Mouse (Mus musculus) hindbrain, embryonic 12.5 days (tissue): ENCODE results near the gene Mettl23. TPM values are rescaled to one million over a fixed set of nuclear protein-coding genes. Genes with fewer than 3 reads are reported as not detected.
"Not testable (repeated sequence)": the region's sequence is repeated elsewhere in the genome, so short reads cannot be mapped to it uniquely, and the experiment has no call there.

Experiments used
- ATAC-seq: fragments of 200-750 bp; cut with Nextera tagmentation; 2 replicates; pipeline ENCODE4 v1.8.0; 2017; ENCODE audit warnings: moderate TSS enrichment; ENCODE audit not compliant: low FRiP score
- H3K27ac ChIP-seq: fragments of 300-500 bp; sonication (generic); 2 replicates; pipeline ENCODE4 v1.5.1; 2016; ENCODE audit warnings: mild to moderate bottlenecking
- H3K27me3 ChIP-seq: fragments of 300-500 bp; sonication (generic); 2 replicates; pipeline ENCODE4 v1.6.1; 2016; ENCODE audit warnings: mild to moderate bottlenecking
- H3K36me3 ChIP-seq: fragments of 300-500 bp; sonication (generic); 2 replicates; pipeline ENCODE4 v1.6.1; 2016; ENCODE audit warnings: mild to moderate bottlenecking
- H3K4me1 ChIP-seq: fragments of 300-500 bp; sonication (generic); 2 replicates; pipeline ENCODE4 v1.6.1; 2016
- H3K4me2 ChIP-seq: fragments of 300-500 bp; sonication (generic); replicated peaks from 2 replicates; pipeline ENCODE4 v1.6.1; 2016; ENCODE audit warnings: mild to moderate bottlenecking
- H3K4me3 ChIP-seq: fragments of 300-500 bp; sonication (generic); 2 replicates; pipeline ENCODE4 v1.5.1; 2016; ENCODE audit warnings: mild to moderate bottlenecking
- H3K9ac ChIP-seq: fragments of 300-500 bp; sonication (generic); 2 replicates; pipeline ENCODE4 v1.6.1; 2016; ENCODE audit warnings: mild to moderate bottlenecking, moderate library complexity
- H3K9me3 ChIP-seq: fragments of 300-500 bp; sonication (generic); replicated peaks from 2 replicates; pipeline ENCODE4 v1.6.1; 2016; ENCODE audit warnings: mild to moderate bottlenecking
- WGBS: fragments of 180-500 bp; shearing (Covaris S2); methylation state at CpG from one replicate; pipeline ENCODE4 v1.1.7; 2016; 5-methylcytosine and 5-hydroxymethylcytosine counted together
- polyA plus RNA-seq: library from polyadenylated mRNA; unstranded; fragments of >200 nt; fragmentation: Nextera tagmentation; extraction: Ambion mirVana; gene quantifications from 2 replicates; pipeline ENCODE4 v1.2.1, GENCODE M21; 2016

Gene Mettl23
- polyA plus RNA-seq, 1 experiment from 2014 or later, result 64.9 TPM

- no peak overlapping the region for H3K4me2 ChIP-seq
- H3K4me1 ChIP-seq, result no peaks in the 10 kb centered on the region; the same call in 1 of the 2 replicates
- peaks cover 17% of the 10 kb centered on the region for H3K36me3 ChIP-seq
- no peak overlapping the region for H3K4me3 ChIP-seq
- no peaks in the 10 kb centered on the region for H3K27me3 ChIP-seq
- ATAC-seq, result no peak
- 94% methylated on average over 8 of the region's 8 CpGs for WGBS
- H3K9me3 ChIP-seq, result no peaks in the 10 kb centered on the region
- no peak overlapping the region for H3K27ac ChIP-seq
- H3K9ac ChIP-seq, result no peak overlapping the region
Measured at GRCm38 (mm10) chr11:116878454-116878853, 35.4 kb downstream of the Mettl23 start.

GRCm38 (mm10) chr11:116880839-116881238 lies 37.8 kb downstream of the Mettl23 start:
- Histone ChIP-seq H3K9me3 (no peaks in the 10 kb centered on the region), H3K4me1 (peaks cover 5% of the 10 kb centered on the region), H3K9ac (no peak overlapping the region), H3K4me3 (no peak overlapping the region), H3K36me3 (no peaks in the 10 kb centered on the region), H3K27me3 (peaks cover 3% of the 10 kb centered on the region; the same call in 1 of the 2 replicates), H3K4me2 (no peak overlapping the region), H3K27ac (no peak overlapping the region)
- WGBS, result 64% methylated on average over 7 of the region's 7 CpGs
- ATAC-seq, result no peak

GRCm38 (mm10) chr11:116881440-116881839 lies 38.4 kb downstream of the Mettl23 start:
- Histone ChIP-seq H3K27me3 (peaks cover 9% of the 10 kb centered on the region), H3K4me1 (peaks cover 7% of the 10 kb centered on the region), H3K36me3 (no peaks in the 10 kb centered on the region), H3K9me3 (no peaks in the 10 kb centered on the region), H3K9ac (no peak overlapping the region), H3K4me2 (no peak overlapping the region), H3K27ac (no peak overlapping the region), H3K4me3 (no peak overlapping the region)
- WGBS, result 71% methylated on average over 5 of the region's 5 CpGs
- no peak for ATAC-seq

GRCm38 (mm10) chr11:116882446-116882845 lies 39.4 kb downstream of the Mettl23 start:
- Histone ChIP-seq H3K27ac (no peak overlapping the region), H3K4me3 (no peak overlapping the region), H3K9me3 (no peaks in the 10 kb centered on the region), H3K36me3 (no peaks in the 10 kb centered on the region), H3K4me2 (no peak overlapping the region), H3K9ac (no peak overlapping the region), H3K27me3 (peaks cover 19% of the 10 kb centered on the region), H3K4me1 (peaks cover 7% of the 10 kb centered on the region)
- WGBS, result 78% methylated on average over 10 of the region's 10 CpGs
- ATAC-seq, result no peak

GRCm38 (mm10) chr11:116884061-116884460 lies 41.0 kb downstream of the Mettl23 start:
- no peak overlapping the region for H3K9ac ChIP-seq
- peaks cover 22% of the 10 kb centered on the region for H3K27me3 ChIP-seq
- H3K4me1 ChIP-seq, result peaks cover 7% of the 10 kb centered on the region
- no peak for ATAC-seq
- no peaks in the 10 kb centered on the region for H3K36me3 ChIP-seq
- H3K4me2 ChIP-seq, result no peak overlapping the region
- WGBS, result 82% methylated on average over 6 of the region's 6 CpGs
- no peaks in the 10 kb centered on the region for H3K9me3 ChIP-seq
- H3K4me3 ChIP-seq, result no peak overlapping the region
- H3K27ac ChIP-seq, result no peak overlapping the region

GRCm38 (mm10) chr11:116885275-116886151 lies 42.4 kb downstream of the Mettl23 start:
- peak overlapping the region; percentile 39 for H3K4me2 ChIP-seq
- H3K36me3 ChIP-seq, result no peaks in the 10 kb centered on the region
- 5% methylated on average over 27 of the region's 28 CpGs for WGBS
- no peak overlapping the region for H3K27ac ChIP-seq
- H3K9me3 ChIP-seq, result no peaks in the 10 kb centered on the region
- H3K4me3 ChIP-seq, result 0 out of 2 replicates have a peak overlapping the region, but pooled peaks have one; percentile 0
- ATAC-seq, result peak; percentile 50; the same call in 1 of the 2 replicates
- H3K4me1 ChIP-seq, result peaks cover 7% of the 10 kb centered on the region
- H3K9ac ChIP-seq, result no peak overlapping the region
- H3K27me3 ChIP-seq, result peaks cover 22% of the 10 kb centered on the region

- H3K9ac ChIP-seq, result no peak overlapping the region
- WGBS, result 66% methylated on average over 5 of the region's 5 CpGs
- no peaks in the 10 kb centered on the region for H3K9me3 ChIP-seq
- H3K4me2 ChIP-seq, result no peak overlapping the region
- no peak for ATAC-seq
- H3K4me3 ChIP-seq, result no peak overlapping the region
- H3K27ac ChIP-seq, result no peak overlapping the region
- H3K4me1 ChIP-seq, result peaks cover 7% of the 10 kb centered on the region
- H3K27me3 ChIP-seq, result peaks cover 22% of the 10 kb centered on the region
- H3K36me3 ChIP-seq, result no peaks in the 10 kb centered on the region
Measured at GRCm38 (mm10) chr11:116887136-116887535, 44.1 kb downstream of the Mettl23 start.

GRCm38 (mm10) chr11:116893532-116894442 lies 50.7 kb downstream of the Mettl23 start:
- peaks cover 5% of the 10 kb centered on the region for H3K27me3 ChIP-seq
- H3K4me1 ChIP-seq, result no peaks in the 10 kb centered on the region
- H3K4me3 ChIP-seq, result no peak overlapping the region
- 76% methylated on average over 19 of the region's 19 CpGs for WGBS
- no peaks in the 10 kb centered on the region for H3K36me3 ChIP-seq
- no peak overlapping the region for H3K9ac ChIP-seq
- no peak overlapping the region for H3K4me2 ChIP-seq
- ATAC-seq, result no peak
- H3K9me3 ChIP-seq, result no peaks in the 10 kb centered on the region
- H3K27ac ChIP-seq, result no peak overlapping the region

GRCm38 (mm10) chr11:116895402-116895801 lies 52.3 kb downstream of the Mettl23 start:
- H3K36me3 ChIP-seq, result no peaks in the 10 kb centered on the region
- 55% methylated on average over 3 of the region's 3 CpGs for WGBS

GRCm38 (mm10) chr11:116899247-116899646 lies 56.2 kb downstream of the Mettl23 start:
- ATAC-seq, result no peak
- Histone ChIP-seq H3K36me3 (no peaks in the 10 kb centered on the region), H3K4me1 (no peaks in the 10 kb centered on the region), H3K27me3 (peaks cover 8% of the 10 kb centered on the region), H3K4me3 (no peak overlapping the region), H3K27ac (no peak overlapping the region), H3K9ac (no peak overlapping the region), H3K9me3 (no peaks in the 10 kb centered on the region), H3K4me2 (no peak overlapping the region)
- 93% methylated on average over 12 of the region's 12 CpGs for WGBS

More at GRCm38 (mm10) chr11:116895402-116895801, 52.3 kb downstream of the Mettl23 start:
- Histone ChIP-seq H3K27me3 (peaks cover 5% of the 10 kb centered on the region), H3K4me2 (no peak overlapping the region), H3K27ac (no peak overlapping the region), H3K4me3 (no peak overlapping the region), H3K9me3 (no peaks in the 10 kb centered on the region), H3K9ac (no peak overlapping the region), H3K4me1 (no peaks in the 10 kb centered on the region)
- no peak for ATAC-seq

GRCm38 (mm10) chr11:116902588-116902987 lies 59.5 kb downstream of the Mettl23 start:
- H3K9me3 ChIP-seq, result not testable (repeated sequence)
- H3K27me3 ChIP-seq, result peaks cover 27% of the 10 kb centered on the region
- WGBS, result 89% methylated on average over 10 of the region's 10 CpGs

More at GRCm38 (mm10) chr11:116902588-116902987, 59.5 kb downstream of the Mettl23 start:
- H3K27ac ChIP-seq, ATAC-seq, H3K9ac ChIP-seq, H3K36me3 ChIP-seq, H3K4me2 ChIP-seq, H3K4me3 ChIP-seq: not testable (repeated sequence)
- H3K4me1 ChIP-seq, result peaks cover 12% of the 10 kb centered on the region
